Mouse (Mus musculus) liver, adult 2 months (tissue): ENCODE data around the gene Dhrs3. TPM values are rescaled to one million over a fixed set of nuclear protein-coding genes. Genes with fewer than 3 reads are reported as not detected.

ENCODE experiments used
- DNase-seq: peaks from one replicate; pipeline ENCODE4 v3.0.0-alpha.2; 2011; ENCODE audit warnings: low read depth, low spot score; ENCODE audit errors: extremely low read depth
- H3K27ac ChIP-seq: fragments of 200-500 bp; replicated peaks from 2 replicates; pipeline ENCODE4 v1.5.1; 2012; ENCODE audit warnings: low read depth, mild to moderate bottlenecking, control low read depth, inconsistent platforms, low read length; ENCODE audit not compliant: insufficient read depth
- H3K27me3 ChIP-seq: fragments of 200-500 bp; 2 replicates; pipeline ENCODE4 v1.6.1; 2012; ENCODE audit warnings: mild to moderate bottlenecking, moderate library complexity, low read length, inconsistent platforms; ENCODE audit not compliant: control insufficient read depth, insufficient read depth
- H3K36me3 ChIP-seq: fragments of 200-500 bp; 2 replicates; pipeline ENCODE4 v1.6.1; 2012; ENCODE audit warnings: low read length, inconsistent platforms; ENCODE audit not compliant: control insufficient read depth, insufficient read depth
- H3K4me1 ChIP-seq: fragments of 200-500 bp; 2 replicates; pipeline ENCODE4 v1.6.1; 2011; ENCODE audit warnings: low read length; ENCODE audit not compliant: control insufficient read depth, insufficient read depth
- H3K4me3 ChIP-seq: fragments of 200-500 bp; 2 replicates; pipeline ENCODE4 v1.5.1; 2011; ENCODE audit warnings: low read depth, mild to moderate bottlenecking, control low read depth, low read length, moderate library complexity; ENCODE audit not compliant: insufficient read depth
- H3K79me2 ChIP-seq: fragments of 200-500 bp; 2 replicates; pipeline ENCODE4 v1.6.1; 2012; ENCODE audit warnings: inconsistent platforms, mild to moderate bottlenecking, low read length, moderate library complexity; ENCODE audit not compliant: control insufficient read depth, insufficient read depth
- H3K9ac ChIP-seq: fragments of 200-500 bp; 2 replicates; pipeline ENCODE4 v1.6.1; 2012; ENCODE audit warnings: low read depth, mild to moderate bottlenecking, control low read depth, inconsistent platforms, low read length
- CTCF ChIP-seq: fragments of 200-500 bp; IDR thresholded peaks from 2 replicates; pipeline ENCODE4 v1.5.1; 2011; ENCODE audit warnings: low read depth, low read length, control low read depth
- POLR2A ChIP-seq: fragments of 200-500 bp; IDR thresholded peaks from 2 replicates; pipeline ENCODE4 v1.6.1; 2011; ENCODE audit warnings: low read length, control low read depth; ENCODE audit not compliant: insufficient read depth; ENCODE audit errors: extremely low read depth
- WGBS: fragments of 180-500 bp; shearing (Covaris S2); methylation state at CpG from one replicate; pipeline ENCODE4 v1.1.7; 2018; 5-methylcytosine and 5-hydroxymethylcytosine counted together
- polyA plus RNA-seq: library from polyadenylated mRNA; depleted of rRNA; stranded (reverse); fragments of >200 nt; gene quantifications from 2 replicates; pipeline ENCODE4 v1.2.3, GENCODE M21; 2012
- total RNA-seq: library from RNA; depleted of rRNA; stranded (reverse); fragments of >200 nt; gene quantifications from 2 replicates; pipeline ENCODE4 v1.2.3, GENCODE M21; 2014

Dhrs3 gene
- total and polyA plus RNA-seq, 2 experiments, result 85.5 to 225 TPM

DNA sequence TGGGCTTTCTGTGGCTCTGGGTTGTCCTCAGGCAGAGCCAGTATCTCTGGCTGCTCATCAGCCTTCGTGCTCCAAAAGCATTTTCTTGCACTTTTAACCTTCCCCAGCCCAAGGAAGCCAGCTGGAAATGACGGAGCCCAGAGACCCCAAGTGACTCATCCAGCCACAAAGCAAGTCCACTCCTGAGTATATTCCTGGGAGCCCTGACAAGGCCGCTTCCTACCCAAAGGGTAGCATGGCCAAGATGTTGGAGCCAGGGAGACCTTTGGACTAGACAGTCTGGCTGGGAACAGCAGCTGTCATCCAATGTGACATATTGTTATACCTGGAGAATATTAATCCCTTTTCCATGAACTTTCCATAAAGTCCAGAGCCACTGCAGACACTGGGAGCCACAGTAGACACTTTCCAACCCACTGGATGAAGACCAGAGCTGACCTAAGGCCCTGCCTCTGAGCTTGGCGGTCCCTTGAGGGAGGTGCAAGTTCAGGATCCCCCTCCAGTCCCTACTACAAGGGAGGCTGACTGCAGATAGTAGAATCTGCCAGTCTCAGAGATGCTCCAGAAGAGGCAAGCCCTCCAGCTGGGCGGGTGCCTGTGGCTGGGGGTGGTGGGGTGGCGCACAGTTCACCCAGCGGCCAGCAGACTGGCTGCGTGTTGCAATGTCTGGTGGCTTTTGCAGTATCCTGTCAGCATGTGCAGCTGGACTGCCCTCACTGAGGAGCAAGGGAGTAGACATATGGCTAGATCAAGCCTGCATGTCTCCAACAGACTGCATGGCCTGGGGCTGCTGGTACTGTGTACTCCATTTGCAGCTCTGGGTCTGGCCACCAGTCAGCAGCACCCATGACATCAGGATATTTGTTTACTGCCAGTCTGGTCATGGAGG, 13.6 kb downstream of the Dhrs3 start:
- H3K36me3 ChIP-seq, result peaks cover 10% of the 10 kb centered on the region; the same call in 1 of the 2 replicates
- TF ChIP-seq CTCF, result no peak
- TF ChIP-seq POLR2A, result no peak
- H3K27me3 ChIP-seq, result no peaks in the 10 kb centered on the region
- H3K27ac ChIP-seq, result peak overlapping the region; percentile 78
- 8% methylated on average over 8 of the region's 8 CpGs for WGBS
- H3K9ac ChIP-seq, result peak overlapping the region; percentile 15
- DNase-seq, result peak; percentile 74
- H3K4me1 ChIP-seq, result peaks cover 86% of the 10 kb centered on the region
- no peak overlapping the region for H3K4me3 ChIP-seq
- peaks cover 69% of the 10 kb centered on the region for H3K79me2 ChIP-seq

DNA sequence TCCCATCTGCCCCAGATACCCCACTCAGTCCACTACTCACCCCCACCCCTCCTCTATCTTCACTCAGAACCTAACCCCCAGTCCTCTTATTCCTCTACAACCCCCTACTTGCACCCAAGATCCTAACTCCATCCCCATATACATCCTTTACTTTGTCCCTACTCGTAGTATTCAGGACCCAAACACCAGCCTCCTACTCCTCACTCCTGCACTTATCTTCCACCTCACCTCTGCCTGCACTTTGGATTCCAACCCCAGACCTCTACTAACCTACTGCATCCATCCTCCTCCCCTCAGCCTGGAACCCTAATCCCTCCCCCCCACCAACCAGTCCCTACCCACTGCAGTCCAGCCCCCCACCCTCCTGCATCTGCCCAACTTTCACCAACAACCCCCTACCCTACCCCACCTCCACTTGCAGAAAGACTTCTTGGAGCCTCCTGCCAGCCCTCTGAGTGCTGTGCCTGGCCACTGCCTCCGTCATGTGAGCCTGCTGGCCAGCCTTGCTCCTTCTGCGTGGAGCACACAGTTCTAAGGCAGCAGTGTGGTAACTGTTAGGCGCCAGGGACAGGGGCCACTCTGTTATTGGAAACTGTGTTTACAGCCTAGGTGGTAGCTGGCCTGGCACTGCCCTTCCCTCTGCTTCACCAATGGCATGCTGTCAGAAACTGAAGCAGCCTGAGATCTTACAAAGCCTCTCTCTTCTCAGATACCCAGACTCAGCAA, 14.5 kb downstream of the Dhrs3 start:
- TF ChIP-seq CTCF, result no peak
- TF ChIP-seq POLR2A, result no peak
- Histone ChIP-seq H3K79me2 (peaks cover 74% of the 10 kb centered on the region), H3K4me3 (no peak overlapping the region), H3K36me3 (peaks cover 10% of the 10 kb centered on the region; the same call in 1 of the 2 replicates), H3K27ac (peak overlapping the region; percentile 78), H3K9ac (peak overlapping the region; percentile 59), H3K4me1 (peaks cover 85% of the 10 kb centered on the region), H3K27me3 (no peaks in the 10 kb centered on the region)
- no peak for DNase-seq
- 13% methylated on average over 4 of the region's 4 CpGs for WGBS

DNA sequence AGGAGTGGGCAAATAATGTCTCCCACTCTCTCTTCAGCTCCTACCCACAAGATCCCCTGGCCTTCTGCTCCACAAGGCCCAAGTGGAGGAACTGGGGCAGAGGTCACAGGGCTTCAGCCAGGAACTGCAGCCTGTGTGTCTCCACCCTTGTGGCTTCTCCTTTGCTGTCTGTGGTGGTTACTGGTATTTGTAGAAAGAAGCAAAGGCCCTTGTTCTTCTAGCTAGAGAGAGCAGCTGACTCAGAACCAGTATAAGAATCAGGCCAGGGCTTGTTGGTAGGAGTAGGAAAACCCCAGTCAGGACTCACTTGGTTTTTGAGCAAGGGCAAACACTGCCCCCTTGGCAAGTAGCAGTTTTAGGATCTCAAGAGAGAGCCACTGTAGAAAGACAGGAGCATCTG, 16.2 kb downstream of the Dhrs3 start:
- H3K27ac ChIP-seq, result peak overlapping the region; percentile 58
- no peak for TF ChIP-seq POLR2A
- no peak for TF ChIP-seq CTCF

DNA sequence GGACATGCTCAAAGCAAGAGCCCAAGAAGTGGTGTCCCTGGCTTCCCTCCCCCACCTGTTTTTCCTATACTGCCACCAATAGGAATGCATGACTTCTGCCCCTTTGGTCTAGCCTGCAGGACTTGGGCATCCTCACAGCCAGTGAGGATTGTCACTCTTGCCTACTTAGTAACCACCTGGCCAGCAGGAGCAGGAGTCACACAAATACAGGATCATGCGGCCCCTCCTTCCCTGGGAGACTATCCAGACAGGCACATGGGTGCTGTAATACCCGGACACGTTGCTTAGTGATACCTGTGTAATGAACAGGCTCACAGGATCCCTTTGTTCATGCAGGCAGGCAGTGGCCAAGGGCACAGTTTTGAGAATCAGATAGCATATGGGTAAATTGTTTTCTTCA, 17.7 kb downstream of the Dhrs3 start:
- no peaks in the 10 kb centered on the region for H3K27me3 ChIP-seq
- peaks cover 78% of the 10 kb centered on the region for H3K79me2 ChIP-seq
- H3K4me1 ChIP-seq, result peaks cover 81% of the 10 kb centered on the region
- no peak overlapping the region for H3K9ac ChIP-seq
- DNase-seq, result peak; percentile 71
- TF ChIP-seq CTCF (no peak), POLR2A (no peak)
- H3K27ac ChIP-seq, result no peak overlapping the region
- 27% methylated on average over 3 of the region's 3 CpGs for WGBS
- no peak overlapping the region for H3K4me3 ChIP-seq
- peaks cover 6% of the 10 kb centered on the region; the same call in 1 of the 2 replicates for H3K36me3 ChIP-seq

More for the DNA sequence above, 16.2 kb downstream of the Dhrs3 start:
- Histone ChIP-seq H3K9ac (peak overlapping the region; percentile 3; the same call in 1 of the 2 replicates), H3K4me1 (peaks cover 80% of the 10 kb centered on the region), H3K4me3 (no peak overlapping the region), H3K27me3 (no peaks in the 10 kb centered on the region), H3K36me3 (peaks cover 9% of the 10 kb centered on the region; the same call in 1 of the 2 replicates), H3K79me2 (peaks cover 68% of the 10 kb centered on the region)
- DNase-seq, result no peak

DNA sequence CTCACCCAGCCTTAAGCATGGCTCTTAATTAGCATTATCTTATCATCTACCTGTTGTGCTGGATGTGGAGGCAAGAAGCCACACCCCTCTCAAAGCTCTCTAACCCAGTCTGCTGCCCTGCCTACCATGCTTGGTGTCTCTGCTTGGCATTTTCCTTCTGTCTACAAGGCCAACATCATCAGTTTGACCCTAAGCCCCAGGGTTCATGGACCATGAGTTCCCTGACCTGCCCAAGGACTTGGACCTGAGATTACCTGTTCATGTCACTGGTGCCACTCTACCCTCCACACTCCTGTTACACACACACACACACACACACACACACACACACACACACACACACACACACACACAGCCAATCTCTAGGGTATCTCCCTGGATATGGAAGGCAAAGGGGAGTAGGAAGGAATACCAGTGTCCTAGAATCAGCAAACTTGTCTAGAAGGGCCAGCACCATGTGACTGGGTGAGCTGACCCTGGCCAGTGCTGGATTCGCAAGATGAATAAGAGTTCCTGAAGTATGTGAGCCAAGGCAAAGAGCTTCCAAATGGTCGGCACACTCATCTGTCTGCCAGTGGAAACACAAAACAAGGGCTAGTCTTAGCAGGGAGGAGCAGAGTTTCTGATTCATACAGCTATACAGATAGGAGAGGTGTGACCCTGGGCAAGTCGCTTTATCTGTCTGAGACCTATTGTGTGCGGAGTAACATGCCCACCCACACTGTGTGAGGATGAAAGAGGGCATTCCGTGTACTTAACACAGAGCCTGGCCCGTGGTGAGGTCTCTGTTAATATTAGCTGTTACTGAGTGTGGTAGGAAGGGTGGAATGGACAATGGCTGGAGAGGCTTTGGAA, 20.9 kb downstream of the Dhrs3 start:
- TF ChIP-seq CTCF (no peak), POLR2A (no peak)
- H3K9ac ChIP-seq, result no peak overlapping the region
- peak overlapping the region; percentile 43 for H3K27ac ChIP-seq
- H3K4me1 ChIP-seq, result peaks cover 56% of the 10 kb centered on the region
- H3K27me3 ChIP-seq, result no peaks in the 10 kb centered on the region
- no peak overlapping the region for H3K4me3 ChIP-seq
- 34% methylated on average over 6 of the region's 6 CpGs for WGBS
- H3K79me2 ChIP-seq, result peaks cover 71% of the 10 kb centered on the region
- DNase-seq, result peak; percentile 89
- H3K36me3 ChIP-seq, result peaks cover 17% of the 10 kb centered on the region
